Mouse (Mus musculus) gastrocnemius, postnatal 36 days (tissue): ENCODE measurements at regions not wholly inside any gene's neighbourhood (a gene's known extent, or its start where the extent isn't known, plus 50 kb on each side); places are given as distances from the start of the nearest gene placed in this dataset.

ENCODE experiments used
- DNase-seq, 2 experiments: peaks; one replicate each; pipeline ENCODE4 v3.0.0; 2022
- intact Hi-C: fragments of 180-260 bp; cut with DNase I; formaldehyde crosslinking; loops from one replicate; pipeline ENCODE4 v1.15.1; 2025

DNA sequence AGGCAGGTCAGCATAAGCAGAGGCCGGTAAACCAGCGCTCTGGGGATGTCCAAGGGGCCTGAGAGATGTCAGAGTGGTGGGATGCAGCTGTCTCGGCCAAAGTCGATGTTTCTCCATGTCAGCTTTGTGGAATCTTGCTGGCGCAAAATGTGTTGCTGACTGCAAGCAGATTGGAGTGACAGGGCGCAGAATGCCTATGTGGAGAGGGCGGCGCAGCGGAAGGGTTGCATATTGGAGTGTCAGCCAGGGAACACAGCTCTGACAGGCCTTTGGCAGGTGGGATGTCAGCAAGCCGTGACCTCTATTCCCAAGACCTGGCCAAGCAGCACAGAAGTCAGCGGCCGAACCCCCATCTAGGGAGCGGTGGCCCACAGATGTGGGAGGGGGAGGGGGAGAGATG, 153.1 kb upstream of the Csf3r start:
- no peak for DNase-seq
- intact Hi-C loops = no loop called here

DNA sequence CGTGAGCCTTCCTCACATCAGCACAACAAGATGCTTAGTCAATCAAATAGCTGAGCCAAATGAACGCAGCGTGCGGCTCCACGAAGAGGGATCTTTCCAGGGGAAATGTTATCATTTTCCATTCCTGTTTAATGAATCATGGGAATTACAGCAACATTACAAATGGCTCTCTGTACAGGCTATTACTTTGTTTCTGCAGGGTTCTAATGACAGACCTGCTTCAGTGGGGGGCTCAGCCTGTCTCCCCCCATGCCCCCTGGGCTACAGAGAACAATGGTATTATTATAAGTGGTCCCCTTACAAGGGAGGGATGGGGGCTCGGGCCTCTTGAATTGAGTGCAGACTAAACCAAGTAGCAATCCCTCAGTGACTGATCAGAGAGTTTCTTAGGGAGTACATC, 144.3 kb upstream of the Csf3r start:
- DNase-seq = no peak
- intact Hi-C loops = no loop called here

DNA sequence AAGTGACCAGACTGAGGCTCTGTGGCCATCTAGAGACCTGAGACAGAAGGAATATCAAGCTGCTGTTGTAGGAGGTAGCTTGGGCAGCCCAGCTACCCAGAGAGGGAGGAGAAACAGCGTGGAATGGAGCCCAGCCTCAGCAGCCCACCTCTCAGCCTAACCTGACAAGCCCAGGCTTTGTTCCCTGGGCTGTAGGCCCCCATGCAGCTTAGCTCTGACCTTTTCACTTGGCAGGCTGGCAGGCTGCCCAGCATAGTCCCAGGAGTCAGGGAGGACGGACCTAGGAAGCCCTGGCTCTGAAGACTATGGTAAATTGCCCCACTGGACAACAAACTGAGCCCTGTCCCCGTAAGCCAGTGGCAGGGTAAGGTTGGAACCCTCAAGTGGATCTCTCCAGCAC, 141.8 kb upstream of the Csf3r start:
- intact Hi-C loops = no loop called here
- no peak for DNase-seq

DNA sequence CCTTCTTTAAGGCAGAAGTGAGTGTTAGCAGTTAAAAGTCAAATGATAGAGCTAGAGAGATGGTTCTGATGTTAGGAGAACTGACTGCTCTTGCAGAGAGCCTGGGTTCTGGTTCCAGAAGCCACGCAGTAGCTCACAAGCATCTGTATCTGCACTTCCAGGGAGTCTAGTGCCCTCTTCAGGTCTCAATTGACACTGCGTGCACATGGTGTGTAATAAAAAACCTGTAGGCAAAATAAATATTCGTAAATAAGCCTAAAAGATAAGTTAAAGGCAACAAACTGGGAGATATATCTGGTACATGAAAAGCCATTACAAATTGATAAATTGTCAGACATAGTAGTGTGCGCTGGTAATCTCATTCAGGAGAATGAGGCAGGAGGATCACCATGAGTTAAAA, 133.8 kb upstream of the Csf3r start:
- no peak for DNase-seq
- intact Hi-C loops = no loop called here

DNA sequence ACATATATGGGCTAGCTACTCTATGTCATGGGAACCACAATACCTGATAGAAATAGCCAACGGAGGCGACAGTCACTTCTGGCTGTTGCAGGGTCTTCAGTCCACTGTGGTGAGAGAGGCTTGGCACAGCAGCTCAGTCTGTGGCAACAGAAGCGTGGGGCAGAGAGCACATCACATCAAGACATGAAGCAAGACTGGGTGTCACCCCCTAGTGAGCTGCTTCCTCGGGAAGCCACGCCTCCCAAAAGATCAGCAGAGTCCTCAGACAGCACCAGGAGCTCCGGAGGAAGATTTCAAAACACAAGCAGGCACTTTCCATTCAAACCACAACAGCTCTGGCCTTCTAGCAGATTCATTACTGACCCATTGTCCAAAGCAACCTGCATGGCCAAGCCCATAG, 131.2 kb upstream of the Csf3r start:
- DNase-seq = no peak
- intact Hi-C loops = no loop called here

DNA sequence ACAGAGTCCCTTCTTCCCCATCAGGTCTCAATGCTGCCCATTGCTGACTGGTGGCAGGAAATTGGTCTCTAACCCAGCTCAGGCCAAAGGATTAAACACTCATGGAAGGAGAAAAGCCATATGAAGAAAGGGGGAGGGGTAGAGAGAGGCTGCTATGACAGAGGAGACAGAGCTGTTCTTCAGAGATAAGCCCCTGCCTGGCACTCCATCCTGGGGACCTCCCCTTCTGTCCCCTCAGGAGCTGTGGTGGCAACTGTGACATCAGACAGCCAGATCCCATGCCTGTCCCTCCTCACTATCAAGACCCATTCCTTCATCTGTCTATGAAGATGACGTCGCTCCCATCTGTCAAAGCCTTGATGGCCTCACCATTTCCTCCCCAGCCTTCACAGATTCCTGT, 126.6 kb upstream of the Csf3r start:
- intact Hi-C loops = no loop called here
- no peak for DNase-seq

DNA sequence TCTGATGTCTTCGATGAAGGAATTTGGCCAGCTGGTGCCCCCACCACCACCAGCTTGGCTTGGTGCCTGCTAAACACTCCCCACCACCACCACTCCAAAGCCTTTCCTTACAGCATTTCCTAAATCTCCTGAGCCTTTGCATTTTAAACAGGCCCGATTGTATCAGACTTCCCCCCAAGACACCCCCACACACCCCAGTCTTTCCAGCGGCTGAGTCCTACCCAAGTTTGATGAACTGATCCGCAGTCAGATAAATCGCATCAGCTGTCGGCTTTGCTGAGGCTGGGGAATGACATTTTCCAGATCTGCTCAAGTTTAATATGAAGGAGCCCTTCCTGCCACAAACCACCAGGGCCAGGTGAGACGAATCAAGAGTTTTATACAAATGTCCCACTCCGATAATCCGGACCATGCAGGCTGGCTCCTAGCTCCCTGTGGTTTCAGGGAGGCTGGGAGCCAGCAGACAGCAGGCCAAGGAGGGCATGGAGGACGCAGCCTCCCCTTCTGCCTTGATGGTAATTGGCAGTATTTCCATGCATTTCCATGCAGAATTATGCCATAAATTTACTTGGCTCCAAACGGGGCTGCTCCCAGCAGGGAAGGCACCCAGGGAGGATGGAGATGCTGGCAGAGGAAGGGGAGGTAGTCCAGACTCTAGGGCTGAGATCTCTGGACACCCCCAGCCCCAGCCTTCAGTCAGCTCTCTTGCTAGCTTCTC, 125.6 kb upstream of the Csf3r start:
- intact Hi-C loops = no loop called here
- DNase-seq = no peak

DNA sequence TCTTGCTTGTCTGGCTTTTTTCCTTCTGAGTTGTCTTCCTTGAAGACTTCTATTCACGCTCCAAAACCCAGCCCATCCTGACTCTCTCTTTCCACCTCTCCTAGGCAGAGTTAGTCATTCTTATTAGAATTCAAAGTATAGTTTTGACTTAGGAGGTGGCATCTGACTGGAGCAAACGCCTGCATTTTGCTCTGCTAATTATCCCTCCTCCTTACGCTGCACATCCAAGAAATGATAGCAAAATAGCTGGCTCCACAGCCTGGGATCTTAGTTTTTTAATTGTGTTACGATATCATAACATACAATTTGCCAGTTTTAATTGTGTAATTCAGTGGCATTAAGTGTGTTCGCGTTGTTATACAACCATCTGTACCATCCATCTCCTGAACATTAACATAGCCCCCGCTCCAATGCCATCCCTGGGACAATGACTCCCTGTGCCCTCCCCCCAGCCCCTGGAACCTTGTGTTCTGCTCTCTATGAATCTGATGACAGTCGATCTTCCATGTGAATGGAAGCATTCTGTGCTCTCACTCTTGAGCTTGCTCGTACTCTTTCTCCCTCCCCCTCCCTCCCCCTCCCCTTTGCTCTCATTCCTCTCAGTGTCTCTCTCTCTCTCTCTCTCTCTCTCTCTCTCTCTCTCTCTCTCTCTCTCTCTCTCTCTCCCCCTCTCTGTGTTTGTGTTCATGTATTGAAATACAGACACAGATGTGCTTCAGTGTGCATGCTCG, 122.6 kb upstream of the Csf3r start:
- intact Hi-C loops = no loop called here
- no peak for DNase-seq

DNA sequence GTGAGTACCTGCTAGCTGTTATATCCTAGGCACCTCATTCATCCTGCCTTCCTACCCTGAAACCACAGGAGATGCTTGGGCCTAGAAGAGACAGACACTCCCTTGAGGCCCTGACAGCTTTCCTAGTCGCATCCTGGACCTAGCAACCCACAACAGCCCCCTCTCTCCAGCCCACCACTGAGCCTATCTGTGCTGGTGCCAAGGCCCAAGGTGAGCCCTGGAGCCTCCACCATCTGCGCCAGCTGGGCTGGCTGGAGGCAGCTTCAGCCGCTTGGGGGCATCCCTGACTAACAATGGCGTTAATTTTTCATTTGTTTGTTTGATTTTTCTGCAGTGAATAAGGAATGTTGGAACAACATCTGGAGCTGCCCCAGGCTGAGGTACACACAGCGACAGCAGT, 118.1 kb upstream of the Csf3r start:
- DNase-seq = no peak
- intact Hi-C loops = no loop called here

DNA sequence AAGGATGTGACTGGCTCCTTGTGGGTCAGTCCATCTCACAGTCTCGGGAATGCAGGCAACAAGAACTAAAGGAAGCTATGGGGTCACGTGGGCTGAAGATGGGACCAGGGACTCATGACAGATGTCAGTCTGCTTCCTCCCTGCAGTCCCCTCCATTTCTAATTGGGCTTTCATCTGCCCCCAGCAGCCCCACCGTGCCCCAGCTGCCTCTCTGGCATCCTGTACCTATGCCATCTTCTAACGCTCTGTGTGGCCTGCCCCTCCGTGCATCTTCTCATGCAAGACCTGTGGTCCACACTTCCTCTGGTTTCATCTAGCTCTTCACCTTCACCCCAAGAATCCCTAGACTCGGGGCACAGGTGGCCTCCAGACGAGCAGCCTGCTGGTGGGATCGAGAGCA, 115.4 kb upstream of the Csf3r start:
- intact Hi-C loops = no loop called here
- no peak for DNase-seq

DNA sequence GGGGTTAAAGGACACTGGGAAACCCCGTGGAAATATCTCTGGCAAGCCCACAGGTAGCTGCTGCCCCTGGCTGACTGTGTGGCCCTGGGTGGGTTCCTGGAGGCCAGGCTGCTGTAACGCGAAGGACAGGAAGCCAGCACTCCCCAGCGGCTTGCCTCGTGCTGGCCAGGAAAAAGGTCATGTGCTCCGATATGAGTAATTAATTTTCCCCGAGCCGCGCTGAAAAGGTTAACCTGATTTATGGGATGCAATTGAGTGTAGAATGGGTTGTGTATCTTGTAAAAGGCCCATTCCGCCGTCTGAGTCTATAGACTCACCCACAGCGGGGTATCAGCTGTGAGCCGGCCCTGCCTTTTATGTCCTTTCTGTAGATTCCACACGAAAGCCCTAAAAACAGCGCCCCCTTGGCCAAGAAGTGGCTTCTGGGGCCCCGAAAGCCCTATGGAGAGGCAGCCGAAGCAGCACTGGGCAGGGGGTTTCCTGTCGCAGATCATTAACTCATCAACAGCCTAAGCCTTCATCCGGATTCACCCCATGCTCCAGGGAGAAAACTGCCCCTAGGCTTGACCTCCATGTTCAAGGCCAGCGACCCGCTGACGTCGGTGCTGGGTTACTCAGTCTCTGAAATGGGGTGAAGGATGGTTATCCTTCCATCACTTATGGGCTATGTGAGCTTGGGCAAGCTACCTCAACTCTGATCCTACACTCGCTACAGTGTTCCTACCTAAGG, 112.6 kb upstream of the Csf3r start:
- no peak for DNase-seq
- intact Hi-C loops = no loop called here

DNA sequence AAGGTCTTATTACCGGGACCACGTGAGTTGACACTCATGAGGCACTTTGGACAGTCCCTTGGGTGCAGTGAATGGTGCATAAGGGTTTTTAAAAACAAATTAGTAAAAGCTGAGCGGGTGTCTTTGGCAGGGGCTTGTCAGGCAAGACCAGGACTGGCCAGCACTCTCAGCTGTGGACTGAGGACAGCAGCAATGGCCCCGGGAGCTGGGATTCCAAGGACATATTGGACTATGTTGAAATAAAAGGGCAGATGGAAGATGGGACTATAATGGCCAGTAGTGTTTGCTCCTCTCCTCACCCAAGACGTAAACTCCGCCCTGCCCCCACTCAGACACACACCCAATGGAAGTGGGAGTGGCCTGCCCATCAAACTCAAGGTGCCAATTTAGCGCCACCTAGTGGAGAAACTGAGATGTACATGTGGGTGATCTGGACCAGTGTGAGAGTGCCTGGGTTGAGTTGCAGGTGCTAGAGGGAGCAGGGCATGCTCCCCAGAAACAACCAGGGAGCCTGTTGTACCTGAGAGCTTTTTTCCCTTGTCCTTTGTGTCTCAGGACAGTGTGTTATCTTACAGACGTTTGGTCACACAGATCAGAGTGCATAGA, 111.8 kb upstream of the Csf3r start:
- DNase-seq = no peak
- intact Hi-C loops = no loop called here

DNA sequence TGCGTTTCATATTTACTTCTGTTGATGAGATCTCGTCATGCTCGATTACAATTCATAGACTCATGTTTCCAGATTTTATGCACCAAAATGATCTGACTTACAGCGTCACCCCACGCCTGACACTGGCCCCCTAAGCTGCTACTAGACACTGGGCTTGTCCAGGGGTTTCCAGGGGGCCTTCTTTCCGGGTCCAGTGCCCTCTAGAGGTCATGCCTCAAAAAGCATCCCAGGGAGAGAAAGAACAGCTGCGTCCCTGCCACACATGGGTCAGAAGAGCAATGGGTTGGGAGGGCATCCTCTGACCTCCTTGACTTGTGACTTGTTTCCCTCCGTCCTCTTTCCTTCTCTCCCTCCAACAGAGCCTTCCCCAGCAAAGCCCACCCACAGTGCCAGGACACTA, 109.2 kb upstream of the Csf3r start:
- DNase-seq = no peak
- intact Hi-C loops = no loop called here

DNA sequence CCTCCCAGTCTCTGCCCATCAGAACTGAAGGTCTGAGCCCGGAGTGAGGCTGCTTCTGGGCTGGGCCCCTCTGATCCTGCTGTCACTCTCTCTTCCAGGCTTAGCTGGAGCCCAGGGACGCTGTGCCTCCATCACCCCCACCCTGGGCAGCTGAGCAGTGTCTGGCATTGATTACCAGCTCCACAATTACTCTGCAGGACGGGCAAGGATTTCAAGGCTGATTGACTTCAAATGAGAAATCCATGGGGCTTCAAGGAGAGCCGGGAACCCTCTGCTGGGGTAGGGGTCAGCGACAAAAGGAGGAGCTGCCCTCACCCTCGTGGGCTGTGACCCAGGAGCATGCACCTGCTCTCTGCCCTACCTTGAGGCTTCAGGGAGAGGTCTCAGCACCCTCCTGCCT, 107.1 kb upstream of the Csf3r start:
- DNase-seq = no peak
- intact Hi-C loops = no loop called here

DNA sequence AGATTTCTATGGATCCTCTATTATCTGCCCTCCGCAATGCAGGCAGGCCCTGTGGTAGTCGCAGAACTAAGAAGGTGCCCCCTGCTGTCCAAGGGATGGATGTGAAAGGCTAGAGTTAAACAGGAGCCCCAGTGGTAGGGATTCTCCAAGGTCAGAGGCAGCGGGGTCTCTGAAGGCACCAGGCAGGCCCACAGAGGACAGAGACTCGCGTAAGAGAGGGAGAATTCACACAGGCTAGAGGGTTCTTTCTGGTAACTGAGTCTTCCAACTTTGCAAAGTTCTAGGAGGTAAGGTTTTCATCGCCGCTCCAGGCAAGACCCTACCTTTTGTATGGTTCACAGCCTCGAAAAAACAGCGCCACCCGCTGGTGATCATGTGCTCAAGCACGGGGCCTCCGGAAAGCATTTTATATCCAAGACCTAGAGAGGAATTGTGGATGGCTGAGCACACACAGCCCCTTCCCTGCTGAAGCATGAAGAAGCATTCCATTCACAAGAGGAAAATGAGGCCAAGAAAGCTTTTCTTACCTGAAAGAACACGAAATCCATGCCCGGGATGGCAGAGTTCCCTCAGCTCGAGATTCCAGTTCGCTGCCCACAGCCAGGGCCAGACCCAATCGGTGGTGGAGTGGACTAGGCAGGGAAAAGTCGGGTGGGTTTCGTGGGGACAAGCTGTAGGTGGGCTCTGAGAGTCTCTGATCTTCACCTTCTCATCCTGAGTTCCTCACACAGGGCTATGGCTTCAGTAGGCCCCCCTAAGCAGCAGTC, 102.6 kb upstream of the Csf3r start:
- intact Hi-C loops = no loop called here
- DNase-seq = no peak

DNA sequence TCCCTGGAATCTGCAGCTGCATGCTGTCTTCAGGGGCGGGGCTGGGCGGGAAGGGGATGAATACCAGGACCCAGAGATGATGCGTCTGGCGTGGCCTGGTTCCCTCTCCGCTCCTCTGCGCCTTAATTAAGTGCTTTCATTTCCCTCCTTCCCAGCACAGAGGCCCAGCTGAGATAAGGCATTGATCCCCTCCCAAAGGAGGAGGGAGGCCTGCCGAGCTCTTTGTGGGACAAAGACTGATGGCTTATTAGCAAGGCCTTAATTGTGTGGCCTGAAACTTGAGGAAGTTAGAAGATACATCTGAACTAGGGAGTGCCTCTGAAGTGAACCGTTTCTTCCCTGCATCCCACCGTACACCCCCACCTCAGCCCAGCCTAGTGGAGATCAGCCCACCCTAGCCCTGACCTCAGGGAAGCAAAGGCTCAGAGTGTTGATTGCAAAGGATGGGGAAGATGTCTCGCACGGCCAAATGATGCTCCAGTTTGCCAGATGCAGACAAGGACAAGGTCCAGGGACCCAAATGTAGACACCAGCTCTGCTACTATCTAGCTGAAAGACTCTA, 102.0 kb upstream of the Csf3r start:
- no peak for DNase-seq
- intact Hi-C loops = no loop called here

DNA sequence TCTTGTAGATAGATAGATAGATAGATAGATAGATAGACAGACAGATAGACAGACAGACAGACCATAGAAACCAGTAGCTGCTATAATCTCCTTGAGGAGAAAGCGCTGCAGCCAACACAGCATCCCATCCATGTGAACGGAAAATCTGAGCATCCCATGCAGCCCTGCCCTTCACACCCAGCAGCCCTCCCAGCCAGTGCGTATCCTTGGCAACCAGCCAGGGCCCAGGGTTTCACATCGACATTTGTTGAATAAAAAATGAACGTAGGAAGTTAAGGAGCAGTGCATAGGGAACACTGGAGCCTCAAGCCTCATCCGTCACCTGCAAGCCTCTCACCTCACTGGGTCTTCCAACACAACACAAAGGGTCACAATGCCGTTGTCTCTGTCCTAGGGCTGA, 101.1 kb upstream of the Csf3r start:
- DNase-seq = no peak
- intact Hi-C loops = no loop called here

DNA sequence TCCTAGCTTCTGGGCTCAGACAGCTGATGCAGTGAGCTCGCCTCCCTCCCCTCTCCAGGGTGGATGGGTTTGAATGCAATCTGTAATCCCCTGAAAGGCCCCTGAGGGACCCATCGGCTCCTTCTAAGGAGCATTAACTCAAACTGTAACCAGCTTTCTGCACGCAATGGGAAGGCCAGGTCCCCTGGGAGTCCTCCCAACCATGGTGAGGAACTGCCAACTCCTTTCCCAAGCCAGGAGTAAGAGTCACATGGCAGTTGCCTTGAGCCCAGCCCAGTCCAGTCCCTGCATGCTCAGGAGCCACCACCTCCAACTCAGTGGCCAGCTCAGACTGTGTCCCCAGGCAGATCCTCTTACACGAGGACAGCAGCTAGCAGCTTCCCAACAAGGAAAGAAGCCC, 96.2 kb upstream of the Csf3r start:
- DNase-seq = no peak
- intact Hi-C loops = no loop called here

DNA sequence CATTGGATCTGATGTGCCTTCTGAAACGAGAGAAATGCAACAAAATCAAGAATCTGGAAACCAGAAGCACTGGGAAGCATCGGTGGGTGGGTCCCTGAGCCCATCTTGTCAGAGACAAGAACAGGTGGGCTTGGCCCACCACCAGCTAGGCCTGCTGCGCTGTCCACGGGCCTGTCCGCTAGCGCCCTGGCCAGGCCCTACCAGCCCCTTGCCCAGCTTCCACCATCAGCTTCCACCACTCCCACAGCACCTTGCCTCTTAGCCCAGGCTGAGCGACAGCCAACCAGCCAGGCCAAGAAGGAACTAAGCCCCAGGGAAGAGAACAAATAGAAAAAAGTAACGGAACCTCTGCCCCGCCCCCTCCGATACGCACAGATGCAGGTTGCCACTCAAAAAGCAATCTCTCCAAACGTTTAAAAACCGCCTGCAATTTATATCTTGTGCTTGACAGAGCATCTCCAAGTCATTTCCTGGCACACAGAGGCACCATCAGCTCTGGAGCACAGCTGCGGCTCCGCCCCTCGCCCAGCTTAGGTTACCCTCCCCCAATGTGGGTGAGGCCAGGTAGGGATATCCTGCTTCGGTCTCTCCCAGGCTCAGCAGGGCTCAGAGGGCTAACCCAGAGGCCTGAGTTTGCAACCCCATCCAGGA, 95.1 kb upstream of the Csf3r start:
- intact Hi-C loops = no loop called here
- DNase-seq = no peak

DNA sequence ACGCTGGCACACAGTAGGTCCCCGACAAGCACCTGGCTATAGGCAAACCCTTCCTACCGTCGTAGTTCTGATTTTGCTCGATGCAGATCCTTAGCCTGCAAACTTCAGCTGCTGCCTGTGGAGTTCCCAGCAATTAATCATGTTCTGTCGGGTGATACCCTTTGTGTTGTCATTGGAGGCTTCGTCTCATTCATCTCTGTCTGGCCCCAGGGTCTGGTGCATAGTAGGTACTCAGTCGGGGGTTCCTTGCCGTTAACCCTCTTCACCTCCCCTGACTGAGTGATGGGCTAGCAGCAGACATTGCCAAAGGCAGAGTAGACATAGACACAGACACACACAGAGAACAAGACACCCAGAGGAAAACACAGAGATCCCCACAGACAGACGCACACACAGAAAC, 93.6 kb upstream of the Csf3r start:
- DNase-seq = no peak
- intact Hi-C loops = no loop called here
